Mouse (Mus musculus) CH12.LX (cell line): Measurements from ENCODE around the gene Olfr623.

ENCODE experiments used
- BHLHE40 ChIP-seq: IDR thresholded peaks from 2 replicates; pipeline ENCODE4 v1.6.1; 2011; ENCODE audit warnings: mild to moderate bottlenecking, low read depth, low read length, improper control_type of control experiment
- CTCF ChIP-seq, 2 experiments: IDR thresholded peaks in 1 of 2; conservative IDR thresholded peaks in 1 of 2; 2 replicates each; pipeline ENCODE4 v1.5.1; 2011 to 2012; ENCODE audit warnings: low read depth in 2 of 2, low read length in 2 of 2, improper control_type of control experiment in 1 of 2, inconsistent platforms in 1 of 2, mild to moderate bottlenecking in 1 of 2, moderate library complexity in 1 of 2

GRCm38 (mm10) chr7:103682420-103682819 is 18.9 kb upstream of the Olfr623 start, which contains the start of gene Olfr625-ps1:
- TF ChIP-seq CTCF (conservative IDR thresholded peaks at IDR 0.05 in 1 of 2, IDR thresholded peaks at IDR 0.05 in 1 of 2; ENCODE audit: low read depth in 2 of 2, low read length in 2 of 2) (no peak), BHLHE40 (no peak)
